Mouse (Mus musculus) layer of hippocampus, postnatal 14 days (tissue): ENCODE measurements around the gene Nip7. TPM values are rescaled to one million over a fixed set of nuclear protein-coding genes. Genes with fewer than 3 reads are reported as not detected.
"Not testable (repeated sequence)": the region's sequence is repeated elsewhere in the genome, so short reads cannot be mapped to it uniquely, and the experiment has no call there.

Source experiments
- DNase-seq, 2 experiments: peaks; one replicate each; pipeline ENCODE4 v3.0.0; 2021 to 2022; ENCODE audit warnings: low spot score in 2 of 2, mixed read lengths in 1 of 2
- microRNA-seq, 2 experiments: library from miRNA; unstranded; fragments of <30 nt; microRNA quantifications; one replicate each; pipeline ENCODE4 v1.2.0; 2021
- total RNA-seq, 2 experiments: library from RNA; stranded (reverse); gene quantifications; 2 replicates each; pipeline ENCODE4 v1.2.3; 2021

Gene Nip7
- total RNA-seq, 2 experiments from 2014 or later = 46.1 to 49.3 TPM

DNA sequence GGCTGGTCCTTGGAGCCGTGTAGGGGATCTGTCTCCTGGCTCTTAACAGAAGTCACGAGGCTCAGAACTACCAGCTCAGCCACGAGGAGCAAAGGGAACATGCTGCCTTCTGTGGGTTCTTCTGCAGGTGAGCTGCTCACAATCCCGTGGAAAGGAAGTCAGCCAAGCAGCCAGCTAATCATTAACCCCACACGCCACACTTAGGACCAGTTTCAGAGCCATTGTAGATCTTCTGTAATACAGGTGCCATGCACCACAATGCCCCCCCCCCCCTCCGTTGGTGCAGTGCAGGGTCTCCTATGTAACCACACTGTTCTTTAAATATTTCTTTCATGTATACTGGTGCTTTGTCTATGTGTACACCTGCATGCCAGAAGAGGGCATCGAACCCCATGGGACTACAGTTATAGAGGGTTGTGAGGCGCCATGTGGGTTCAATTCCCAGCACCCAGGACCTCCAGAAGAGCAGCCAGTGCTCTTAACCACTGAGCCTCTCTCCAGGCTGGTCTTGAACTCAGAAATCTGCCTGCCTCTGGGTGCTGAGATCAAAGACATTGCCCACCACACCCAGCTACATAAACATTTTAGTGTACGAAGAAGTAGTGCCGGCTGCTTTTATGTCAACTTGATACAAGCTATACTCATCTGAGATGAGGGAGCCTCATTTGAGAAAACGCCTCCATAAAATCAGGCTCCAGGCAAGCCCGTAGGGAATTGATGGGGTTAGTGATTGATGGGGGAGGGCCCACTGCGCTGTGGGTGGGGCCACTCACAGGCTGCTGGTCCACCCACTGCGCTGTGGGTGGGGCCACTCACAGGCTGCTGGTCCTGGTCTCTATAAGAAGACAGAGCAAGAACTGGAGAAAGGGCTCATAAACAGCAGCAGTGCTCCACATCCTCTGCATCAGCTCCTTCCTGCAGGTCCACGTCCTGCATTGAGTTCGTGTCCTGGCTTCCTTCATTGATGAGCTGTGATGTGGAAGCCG lies 9.1 kb downstream of the Nip7 start, which contains the start of gene Tmed6:
Gene Tmed6 (minus strand): TSS at position 134 of the 986 bp plus-strand sequence.
- no peak for DNase-seq

DNA sequence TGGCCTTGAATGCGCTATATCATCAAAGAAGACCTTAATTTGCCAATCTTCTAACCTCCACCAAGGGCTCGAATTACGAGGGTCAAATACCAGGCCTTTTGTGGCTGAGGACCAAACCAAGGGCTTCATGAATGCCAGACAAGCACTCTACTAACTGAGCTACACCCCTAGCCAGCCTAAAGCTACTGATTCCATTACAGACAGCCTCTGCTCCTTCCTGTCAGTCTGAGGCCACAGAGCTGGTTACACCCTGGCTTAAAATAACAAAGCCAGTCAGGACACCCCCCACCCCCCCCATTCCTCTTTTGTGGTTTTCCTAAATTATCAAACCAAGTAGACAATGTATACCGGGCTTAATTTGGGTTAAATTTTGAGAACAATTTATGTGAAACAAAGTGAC lies 17.0 kb downstream of the Nip7 start:
- no peak for DNase-seq

DNA sequence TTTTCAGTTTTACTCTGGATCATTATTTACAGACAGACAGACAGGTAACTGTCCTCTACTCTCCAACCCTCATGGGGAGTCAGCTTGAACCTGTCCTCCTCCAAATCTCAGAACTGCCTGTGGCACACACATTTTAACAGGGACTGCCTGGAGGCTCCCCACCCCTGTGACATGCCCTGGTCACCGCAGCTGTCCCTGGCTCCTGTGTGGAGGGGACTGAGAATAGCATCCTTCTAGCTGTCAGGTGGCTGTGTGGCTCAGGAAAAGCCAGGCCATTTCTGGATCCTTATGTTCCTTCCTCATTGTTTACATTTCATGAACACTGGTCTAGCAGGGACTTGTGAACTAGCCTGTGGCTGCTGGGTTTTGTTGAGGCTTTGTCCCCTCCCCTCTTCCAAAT lies 17.5 kb downstream of the Nip7 start:
- DNase-seq = no peak

DNA sequence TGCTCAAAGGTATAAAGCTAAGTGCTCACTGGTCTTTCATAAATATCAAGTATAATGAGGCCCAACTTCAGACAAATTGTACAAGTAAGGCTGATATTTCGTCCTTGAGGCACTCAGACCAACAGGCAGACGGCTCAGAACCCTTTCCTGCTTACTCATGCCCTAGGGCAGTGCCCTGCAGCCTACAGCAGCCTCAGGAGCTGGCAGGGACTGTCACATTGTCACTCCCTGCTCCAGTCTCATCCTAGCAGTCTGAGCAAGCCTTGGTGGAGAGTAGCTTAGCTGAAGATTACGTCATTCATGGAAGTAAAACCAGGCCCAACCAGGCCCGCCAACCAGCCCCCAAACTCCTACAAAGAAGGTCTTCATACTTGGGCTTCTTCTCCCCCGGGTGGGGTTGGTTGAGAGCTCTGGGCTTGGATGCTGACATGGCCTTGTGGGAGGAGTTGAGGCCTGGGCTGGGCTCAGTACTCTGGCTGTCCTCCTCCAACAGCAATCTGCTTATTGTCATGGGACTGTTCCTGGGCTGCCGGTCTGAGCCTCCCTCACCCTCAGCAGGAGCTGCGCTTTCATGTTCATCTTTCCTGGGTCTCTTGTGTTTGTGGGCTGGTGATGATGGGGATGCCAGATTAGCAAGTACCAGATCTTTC lies 19.7 kb downstream of the Nip7 start:
- DNase-seq = no peak

DNA sequence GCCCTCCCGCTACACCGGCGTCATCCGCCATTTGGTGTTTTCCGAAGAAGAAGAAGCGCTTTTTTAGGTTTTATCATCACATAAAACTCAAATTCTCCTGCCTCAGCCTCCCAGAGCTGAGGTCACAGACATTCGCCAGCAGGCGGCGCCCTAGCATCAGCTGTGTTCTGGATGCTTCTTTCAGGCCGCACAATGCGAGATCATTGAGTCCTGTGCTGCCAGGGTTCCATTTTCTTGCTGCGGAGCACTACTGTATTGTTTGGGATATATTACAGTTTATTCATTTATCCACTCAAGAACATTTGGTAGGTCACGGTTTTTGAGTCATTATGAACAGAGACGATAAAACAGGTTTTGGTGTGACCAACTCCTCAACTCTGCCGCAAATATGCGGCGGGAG lies 28.7 kb downstream of the Nip7 start:
- DNase-seq = no peak

DNA sequence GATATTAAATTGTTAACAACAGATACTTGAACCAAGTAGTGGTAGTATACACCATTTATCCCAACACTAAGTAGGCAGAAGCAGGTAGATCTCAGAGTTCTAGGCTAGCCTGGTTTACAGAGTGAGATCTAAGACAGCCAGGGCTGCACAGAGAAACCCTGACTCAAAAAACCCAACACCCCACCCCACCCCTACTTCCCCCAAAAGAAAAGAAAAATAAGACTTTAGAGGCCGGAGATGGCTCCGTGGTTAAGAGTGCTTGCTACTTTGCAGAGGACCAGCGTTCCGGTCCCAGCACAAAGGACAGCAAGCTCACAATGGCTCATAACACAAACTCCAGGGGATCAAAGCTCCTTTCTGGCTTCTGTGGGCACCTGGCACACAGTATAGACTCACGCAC lies 29.3 kb downstream of the Nip7 start:
- DNase-seq = no peak

DNA sequence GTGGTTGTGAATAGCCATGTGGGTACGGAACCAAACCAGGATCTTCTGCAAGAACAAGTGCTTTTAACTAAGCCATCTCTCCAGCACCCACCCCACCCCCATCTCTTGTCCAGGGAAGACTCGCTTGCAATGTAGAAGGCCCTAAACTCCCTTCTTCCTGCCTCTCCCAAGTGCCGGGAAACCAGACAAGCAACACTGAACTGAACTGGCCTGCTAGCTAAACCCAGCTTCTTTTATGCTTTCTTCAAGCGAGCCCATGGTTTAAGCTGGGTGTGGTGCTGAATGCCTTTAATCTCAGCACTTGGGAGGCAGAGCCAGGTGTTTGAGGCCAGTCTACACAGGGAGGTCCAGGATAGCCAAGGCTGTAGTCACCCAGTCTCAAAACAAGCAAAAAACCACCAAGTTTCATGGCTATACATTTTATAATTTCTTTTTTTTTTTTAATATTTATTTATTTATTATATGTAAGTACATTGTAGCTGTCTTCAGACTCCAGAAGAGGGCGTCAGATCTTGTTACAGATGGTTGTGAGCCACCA lies 31.9 kb downstream of the Nip7 start:
- no peak for DNase-seq

DNA sequence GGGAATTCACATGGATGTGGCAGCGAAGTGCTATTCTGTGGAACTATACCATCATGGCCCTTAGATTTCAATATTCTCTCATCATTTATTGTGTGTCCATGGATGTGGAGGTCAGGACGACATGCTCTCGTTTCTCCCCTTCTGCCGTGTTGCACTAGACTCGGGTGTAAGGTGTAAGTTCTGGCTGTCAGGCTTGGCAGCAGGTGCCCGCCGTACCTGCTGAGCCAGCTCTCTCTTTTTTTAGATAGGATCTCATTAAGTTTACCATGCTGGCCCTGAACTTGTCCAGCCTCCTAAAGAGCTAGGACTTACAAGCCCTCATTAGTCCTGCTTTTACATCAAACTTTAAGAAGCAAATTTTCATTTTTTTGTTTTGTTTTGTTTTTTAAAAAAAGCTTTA lies 33.9 kb downstream of the Nip7 start:
- no peak for DNase-seq

DNA sequence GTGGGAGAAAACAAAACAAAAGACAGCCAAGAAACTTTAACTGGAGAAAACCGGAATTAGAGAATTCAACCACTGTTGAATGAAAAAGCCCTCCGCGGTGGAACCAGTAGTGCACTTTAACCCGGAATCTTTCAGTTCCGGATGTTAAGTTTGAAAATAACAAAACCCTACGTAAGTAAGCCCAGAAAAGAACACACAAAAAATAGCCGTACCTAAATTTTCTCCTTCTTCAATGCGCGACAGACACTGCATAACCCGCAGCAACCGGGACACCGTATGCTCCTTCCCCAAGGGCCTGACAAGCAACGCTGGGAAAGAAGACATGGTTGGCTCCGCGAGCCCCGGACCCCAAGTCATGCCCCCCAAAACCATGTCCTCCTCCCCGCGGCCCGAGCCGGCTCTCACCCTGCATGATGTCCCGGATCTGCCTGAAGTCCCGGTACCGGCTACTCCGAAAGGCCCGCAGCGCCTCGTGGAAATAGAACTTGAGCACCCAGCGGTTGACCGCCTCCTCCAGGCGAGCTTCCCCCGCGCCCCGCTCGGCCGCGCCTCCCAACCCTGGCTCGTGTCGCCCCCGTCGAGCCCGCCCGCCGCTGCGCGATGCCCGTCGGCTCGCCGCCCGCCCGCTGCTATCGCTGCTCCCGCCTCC lies 39.2 kb downstream of the Nip7 start:
- peak; percentile 43 to 52 for DNase-seq

DNA sequence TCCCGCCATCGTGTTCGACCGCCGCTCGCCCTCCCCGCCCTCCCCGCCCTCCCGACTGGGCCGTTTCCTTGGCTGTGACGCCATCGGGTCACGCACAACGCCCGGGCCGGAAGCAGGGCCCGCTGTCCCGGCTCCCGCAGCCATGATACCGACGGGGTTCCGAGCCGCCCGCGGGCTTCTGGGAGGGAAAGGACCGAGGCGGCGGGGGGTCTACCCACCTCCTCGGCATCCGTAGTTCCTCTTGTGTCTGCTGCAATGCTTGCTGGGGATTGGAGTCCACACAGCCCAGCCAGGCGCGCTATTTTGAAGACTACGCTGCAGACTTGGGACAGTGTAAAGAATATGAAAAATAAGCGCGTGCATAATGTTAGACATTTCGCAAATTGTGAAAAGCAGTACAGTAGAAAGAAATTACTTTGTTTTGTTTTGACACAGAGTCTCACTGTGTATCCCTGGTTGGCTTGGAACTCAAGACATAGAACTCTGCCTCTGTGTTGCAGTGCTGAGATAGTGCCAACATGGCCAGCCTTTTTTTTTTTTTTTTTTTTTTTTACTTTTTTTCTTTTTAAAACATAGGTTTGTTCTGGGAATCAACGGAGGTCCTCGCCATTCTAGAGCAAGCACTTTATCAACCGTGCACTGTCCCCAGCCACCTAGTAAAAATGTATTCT lies 39.8 kb downstream of the Nip7 start, which contains the start of gene Terf2:
Gene Terf2 (minus strand): TSS at position 182 of the 671 bp plus-strand sequence.
- DNase-seq = peak; percentile 88 to 96

DNA sequence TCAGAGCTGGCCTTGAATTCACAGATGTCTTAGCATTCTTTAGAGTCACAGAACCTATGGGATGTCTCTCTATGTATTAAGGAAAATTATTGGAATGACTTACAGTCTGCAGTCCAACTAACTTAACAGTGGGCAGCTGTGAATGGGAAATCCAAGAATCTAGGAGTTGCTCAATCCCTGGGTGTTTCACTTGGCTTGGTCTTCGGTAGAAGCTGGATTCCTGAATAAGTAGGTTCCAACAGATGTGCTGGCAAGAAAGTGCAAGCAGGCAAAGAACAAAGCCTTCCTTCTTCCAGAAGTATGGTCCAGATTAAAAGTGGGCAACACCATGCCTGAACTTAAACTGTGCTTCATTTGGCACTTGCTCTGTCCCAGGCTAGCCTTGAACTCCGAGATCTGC lies 44.0 kb downstream of the Nip7 start:
- no peak for DNase-seq

DNA sequence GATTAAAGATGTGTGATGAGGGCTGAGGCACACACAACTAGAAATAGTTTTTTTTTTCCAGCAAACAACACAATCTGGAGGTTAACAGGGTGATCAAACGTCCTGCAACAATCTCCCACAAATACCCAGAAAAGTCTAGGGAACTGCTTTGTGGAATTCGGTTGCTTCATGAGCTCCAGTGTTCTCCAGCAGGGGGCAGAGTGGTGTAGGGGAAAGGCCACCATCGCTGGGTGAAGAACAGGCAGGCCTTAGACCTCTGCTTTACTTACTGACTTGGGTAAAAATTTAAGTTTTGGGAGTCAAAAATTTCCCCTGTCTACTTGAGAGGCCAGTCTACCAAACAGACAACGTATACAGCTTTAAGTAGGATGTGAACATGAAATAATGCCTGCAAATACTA lies 47.9 kb downstream of the Nip7 start:
- peak; percentile 56 to 62 for DNase-seq

DNA sequence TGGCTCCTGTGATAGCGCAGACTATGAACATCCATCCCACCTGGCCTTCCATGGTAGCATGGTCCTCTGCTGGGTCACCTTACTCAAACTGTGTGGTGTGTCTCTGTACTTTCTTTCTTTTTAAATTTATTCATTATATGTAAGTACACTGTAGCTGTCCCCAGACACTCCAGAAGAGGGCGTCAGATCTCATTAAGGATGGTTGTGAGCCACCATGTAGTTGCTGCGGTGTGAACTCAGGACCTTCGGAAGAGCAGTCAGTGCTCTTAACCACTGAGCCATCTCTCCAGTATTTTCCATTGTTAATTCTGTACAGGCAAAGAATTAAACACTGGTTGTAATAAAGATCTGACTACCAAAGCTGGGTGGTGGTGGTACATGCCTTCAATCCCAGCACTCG lies 51.4 kb downstream of the Nip7 start:
- not testable (repeated sequence) for DNase-seq

DNA sequence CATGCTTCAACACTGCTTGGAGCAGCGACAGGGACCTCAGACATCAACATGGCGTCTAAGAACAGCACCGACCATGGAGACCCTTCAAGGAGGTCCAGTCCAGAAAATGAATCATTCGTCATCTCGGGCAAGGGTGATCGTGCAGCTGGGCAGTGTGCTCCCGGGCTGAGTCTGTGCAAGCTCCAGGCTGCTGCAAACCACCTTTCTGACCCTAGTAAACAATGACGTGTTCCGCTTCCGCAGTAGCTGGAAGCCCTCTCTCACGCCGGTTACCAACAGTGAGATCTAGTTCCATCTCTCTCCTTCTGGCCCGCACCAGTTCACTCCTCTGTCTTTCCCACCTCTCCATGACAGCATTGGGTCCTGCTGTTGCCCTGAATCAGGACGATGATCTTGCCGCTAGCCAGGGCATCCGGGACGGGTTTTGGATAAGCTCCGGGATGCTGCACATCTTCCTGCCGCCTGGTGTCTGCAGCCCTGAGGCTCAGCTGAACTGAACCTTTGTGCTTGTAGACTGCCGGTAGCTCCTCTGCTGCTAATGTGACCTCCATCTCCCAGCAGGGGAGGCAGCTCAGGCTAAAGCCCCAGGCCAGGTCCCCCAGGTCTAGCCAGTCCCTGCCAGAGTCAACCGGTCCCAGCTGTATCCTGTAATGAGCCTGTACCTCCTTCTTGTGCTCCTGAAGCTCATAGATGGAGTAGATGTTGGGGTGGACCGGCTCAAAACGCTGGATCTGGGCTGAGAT lies 52.5 kb downstream of the Nip7 start:
- no peak for DNase-seq

DNA sequence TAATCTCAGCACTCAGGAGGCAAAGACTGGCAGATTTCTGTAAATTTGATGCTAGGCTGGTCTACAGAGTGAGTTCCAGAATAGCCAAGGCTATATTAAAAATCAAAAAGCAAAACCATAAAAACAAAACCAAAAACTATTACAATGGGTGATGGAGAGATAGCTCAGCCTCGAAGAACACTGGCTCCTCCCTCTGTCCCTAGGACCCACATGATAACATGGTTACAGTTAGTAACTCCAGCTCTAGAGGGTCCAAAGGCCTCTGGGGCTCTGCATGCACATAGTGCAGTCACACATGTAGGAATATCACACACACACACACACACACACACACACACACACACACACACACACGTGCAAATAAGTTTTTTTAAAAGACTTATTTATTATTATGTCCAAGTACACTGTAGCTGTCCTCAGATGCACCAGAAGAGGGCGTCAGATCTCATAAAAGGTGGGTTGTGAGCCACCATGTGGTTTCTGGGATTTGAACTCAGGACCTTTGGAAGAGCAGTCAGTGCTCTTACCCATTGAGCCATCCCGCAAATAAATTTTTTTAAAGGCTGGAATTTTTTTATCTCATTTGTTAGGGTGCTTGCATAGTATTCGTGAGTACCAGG lies 53.2 kb downstream of the Nip7 start:
- DNase-seq = no peak

Small RNAs within 50 kb of the gene (microRNA-seq; reads per million reads assigned to microRNA genes)
- 0.28 to 1.6 reads per million in 2 experiments for gene Mir7075

Other genes with a start within 250 kb of the Nip7 start
- 1 to 10 TPM; 4.3 to 4.7 TPM for gene Has3, start 186.6 kb upstream of the Nip7 start, total RNA-seq
- gene Utp4, start 163.2 kb upstream of the Nip7 start, total RNA-seq = 10 to 100 TPM; 36.2 to 38.0 TPM
- 10 to 100 TPM; 11.9 to 13.0 TPM for gene Sntb2, start 121.1 kb upstream of the Nip7 start, total RNA-seq
- 100 to 1,000 TPM; 110 to 113 TPM for gene Vps4a, start 25.7 kb upstream of the Nip7 start, total RNA-seq
- 10 to 100 TPM; 24.6 to 24.9 TPM for gene Pdf, start 8.3 kb upstream of the Nip7 start, total RNA-seq
- gene Cog8, start 188 bp upstream of the Nip7 start, total RNA-seq = 10 to 100 TPM; 27.6 to 29.0 TPM
- not detected for gene Tmed6, start 8.8 kb downstream of the Nip7 start, total RNA-seq
- 10 to 100 TPM; 33.9 to 37.1 TPM for gene Terf2, start 39.7 kb downstream of the Nip7 start, total RNA-seq
- 10 to 100 TPM; 89.7 to 98.4 TPM for gene Cyb5b, start 93.8 kb downstream of the Nip7 start, total RNA-seq
- gene Nfat5, start 236.6 kb downstream of the Nip7 start, total RNA-seq = 10 to 100 TPM; 47.2 to 52.5 TPM